Mouse (Mus musculus): ENCODE measurements around the gene Ctps.

DNA sequence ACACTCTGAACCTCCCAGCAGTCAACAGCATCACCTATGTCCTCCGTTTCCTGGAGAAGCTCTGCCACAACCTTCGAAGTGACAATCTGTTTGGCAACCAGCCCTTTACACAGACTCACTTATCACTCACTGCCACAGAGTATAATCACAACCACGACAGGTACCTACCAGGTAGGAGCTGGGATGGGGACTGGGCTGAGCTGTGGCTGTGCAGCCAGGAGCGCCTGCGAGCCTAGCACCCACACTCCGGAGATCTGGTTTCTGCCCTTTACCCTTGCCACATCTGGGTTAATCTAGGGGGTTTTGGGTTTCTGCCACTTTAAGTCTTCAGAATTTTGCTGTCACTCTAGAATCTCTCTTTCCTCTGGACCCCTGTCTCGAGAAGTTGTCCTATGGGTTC lies 53.2 kb downstream of the Ctps start:
- no peak for TF ChIP-seq GATA1 (IDR thresholded peaks at IDR 0.05; ENCODE audit: low read length)
- TF ChIP-seq TAL1 (IDR thresholded peaks at IDR 0.05; ENCODE audit: low read length), result no peak
